Mouse (Mus musculus) erythroblast, embryonic 14.5 days (primary cell): ENCODE data around the gene Eif2ak4.

Source experiments
- GATA1 ChIP-seq: IDR thresholded peaks from 2 replicates; pipeline ENCODE4 v1.6.1; 2012; ENCODE audit warnings: low read length, inconsistent platforms, mixed read lengths
- TAL1 ChIP-seq: IDR thresholded peaks from 3 replicates; pipeline ENCODE4 v1.6.1; 2012; ENCODE audit warnings: low read length, inconsistent platforms, mixed read lengths

DNA sequence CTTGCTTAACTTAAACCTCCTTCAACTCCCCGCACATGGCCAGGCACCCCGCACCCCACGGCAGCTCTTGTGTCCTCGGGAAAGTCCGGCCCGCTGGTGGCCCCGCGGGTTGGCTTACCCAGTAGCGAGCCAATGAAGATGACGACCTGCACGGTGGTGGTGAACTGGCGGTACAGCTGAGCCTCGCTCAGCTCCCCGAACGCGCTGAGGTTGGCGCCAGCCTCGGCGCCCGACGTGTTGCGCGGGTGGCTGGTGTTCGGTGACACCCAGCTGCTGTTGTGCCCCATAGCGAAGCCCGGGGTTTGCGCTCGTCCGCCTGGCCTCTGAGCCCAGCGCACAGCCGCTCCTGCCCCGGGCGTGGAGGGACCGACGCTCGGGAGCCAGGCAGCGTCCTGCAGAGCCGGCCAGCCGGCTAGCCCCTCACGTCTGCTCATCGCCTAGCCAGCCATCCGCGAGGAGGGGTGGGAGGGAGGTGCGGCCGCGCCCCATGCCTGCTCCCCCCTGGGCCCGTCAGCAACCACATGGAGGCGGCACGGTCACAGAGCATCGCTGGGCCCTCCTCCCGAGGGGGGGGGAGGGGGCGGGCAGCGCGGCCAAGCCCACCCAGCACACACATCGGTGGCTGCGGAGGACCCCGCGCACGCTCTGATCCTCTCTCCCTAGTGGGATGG, 15.4 kb upstream of the Eif2ak4 start, which contains the start of gene Gpr176:
- TF ChIP-seq TAL1 (no peak), GATA1 (no peak)
